Mouse (Mus musculus) leukemia stem cell, adult 10-12 weeks (primary cell): Measurements from ENCODE around the gene Zfp593. TPM values are rescaled to one million over a fixed set of nuclear protein-coding genes. Genes with fewer than 3 reads are reported as not detected.

Experiments
- polyA plus RNA-seq: library from polyadenylated mRNA; stranded (reverse); fragments of >175 nt; gene quantifications from 2 replicates; pipeline ENCODE4 v1.2.3, GENCODE M21; 2012; ENCODE audit warnings: low replicate concordance

Gene Zfp593
- polyA plus RNA-seq: 34.9 and 47.9 TPM in 2 replicates

GRCm38 (mm10) chr4:134245148-134245843 lies at the start of gene Zfp593:
TSS of gene Zfp593 (minus strand) at chr4:134245592.

GRCm38 (mm10) chr4:134287575-134288025 lies 42.2 kb upstream of the Zfp593 start, which contains the start of gene Pdik1l:
TSS of gene Pdik1l (minus strand) at chr4:134287895.

GRCm38 (mm10) chr4:134253722-134254324 lies 8.4 kb upstream of the Zfp593 start, which contains the start of gene Grrp1:
TSS of gene Grrp1 (minus strand) at chr4:134254106.

GRCm38 (mm10) chr4:134246719-134247258 lies 1.4 kb upstream of the Zfp593 start, which contains the start of gene Gm30191:
TSS of gene Gm30191 (plus strand) at chr4:134246935.

GRCm38 (mm10) chr4:134243516-134244250 lies 1.7 kb downstream of the Zfp593 start, which contains the start of gene E130218I03Rik:
TSS of gene E130218I03Rik (plus strand) at chr4:134243662.

GRCm38 (mm10) chr4:134238279-134238651 lies 7.1 kb downstream of the Zfp593 start, which contains the start of gene Cnksr1:
TSS of gene Cnksr1 (minus strand) at chr4:134238399.

GRCm38 (mm10) chr4:134227194-134227593 lies 18.2 kb downstream of the Zfp593 start, which contains the start of gene Catsper4:
TSS of gene Catsper4 (minus strand) at chr4:134227383.

GRCm38 (mm10) chr4:134202904-134203303 lies 42.5 kb downstream of the Zfp593 start, which contains the start of gene Gm7534:
TSS of gene Gm7534 (minus strand) at chr4:134203004.

Other genes starting within 250 kb of the Zfp593 start
- 21.6 and 41.7 TPM in 2 replicates for gene Dhdds, start 244.7 kb downstream of the Zfp593 start, polyA plus RNA-seq
- gene Lin28a, start 226.8 kb downstream of the Zfp593 start, polyA plus RNA-seq: 1.4 TPM in 1 of 2 replicates, not detected in the other
- gene Zfp683, start 191.8 kb downstream of the Zfp593 start, polyA plus RNA-seq: 0.19 and 0.39 TPM in 2 replicates
- gene Crybg2, start 184.8 kb downstream of the Zfp593 start, polyA plus RNA-seq: 0.10 TPM in 1 of 2 replicates, not detected in the other
- 37.5 and 134 TPM in 2 replicates for gene Cd52, start 150.5 kb downstream of the Zfp593 start, polyA plus RNA-seq
- 5.3 and 17.0 TPM in 2 replicates for gene Ubxn11, start 143.0 kb downstream of the Zfp593 start, polyA plus RNA-seq
- gene Sh3bgrl3, start 116.8 kb downstream of the Zfp593 start, polyA plus RNA-seq: 32.8 and 98.2 TPM in 2 replicates
- gene Cep85, start 58.5 kb downstream of the Zfp593 start, polyA plus RNA-seq: 12.9 and 72.9 TPM in 2 replicates
- not detected in 2 replicates for gene Gm7534, start 42.6 kb downstream of the Zfp593 start, polyA plus RNA-seq
- gene Catsper4, start 18.2 kb downstream of the Zfp593 start, polyA plus RNA-seq: not detected in 2 replicates
- 0.11 and 0.14 TPM in 2 replicates for gene Cnksr1, start 7.2 kb downstream of the Zfp593 start, polyA plus RNA-seq
- gene E130218I03Rik, start 1.9 kb downstream of the Zfp593 start, polyA plus RNA-seq: not detected in 2 replicates
- not detected in 2 replicates for gene Gm30191, start 1.3 kb upstream of the Zfp593 start, polyA plus RNA-seq
- 4.2 and 4.6 TPM in 2 replicates for gene Grrp1, start 8.5 kb upstream of the Zfp593 start, polyA plus RNA-seq
- 2.9 and 4.8 TPM in 2 replicates for gene Pdik1l, start 42.3 kb upstream of the Zfp593 start, polyA plus RNA-seq
- gene Trim63, start 69.5 kb upstream of the Zfp593 start, polyA plus RNA-seq: 0.09 TPM in 1 of 2 replicates, not detected in the other
- gene Slc30a2, start 97.6 kb upstream of the Zfp593 start, polyA plus RNA-seq: 0.28 TPM in 1 of 2 replicates, not detected in the other
- gene Extl1, start 138.3 kb upstream of the Zfp593 start, polyA plus RNA-seq: 0.19 and 0.41 TPM in 2 replicates
- 1.8 and 17.5 TPM in 2 replicates for gene Pafah2, start 150.7 kb upstream of the Zfp593 start, polyA plus RNA-seq
- gene Stmn1, start 222.7 kb upstream of the Zfp593 start, polyA plus RNA-seq: 42.8 and 82.8 TPM in 2 replicates